25 mouse cellular contexts compared by ENCODE assay signal in the genomic region with DNA sequence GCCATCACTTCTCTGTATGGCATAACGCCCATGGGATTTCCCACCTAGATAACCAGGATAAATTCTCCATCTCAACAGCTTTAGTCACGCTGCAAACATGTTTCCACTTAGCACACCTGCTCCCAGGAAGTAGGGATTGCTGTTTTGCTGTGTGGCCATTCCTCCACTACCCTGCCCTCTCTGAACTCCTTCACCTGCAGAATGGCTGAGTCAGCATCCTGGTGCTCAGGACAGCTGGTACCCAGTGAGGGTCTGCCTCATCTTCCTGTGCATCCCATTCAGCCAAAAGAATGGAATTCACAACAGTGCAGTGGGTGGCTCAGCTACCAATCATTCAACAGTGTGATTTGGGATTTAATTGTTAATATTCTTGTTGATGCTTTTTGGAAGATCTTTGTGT. TPM values are rescaled to one million over a fixed set of nuclear protein-coding genes. Genes with fewer than 3 reads are reported as not detected.
A peak's percentile ranks its signal among the peaks of the same experiment; 100 is the strongest.
DNase-seq lines count a peak whose midpoint lies in the region; ATAC-seq and TF ChIP-seq lines count a peak whose summit lies in the region.
"Had no signal": no experiment of that assay in that cellular context is flagged by ENCODE, and none has a peak within 500 bp of the region (broad histone marks: within the 10 kb centered on the region; RNA-seq: fewer than 3 reads in every experiment).

No protein-coding gene starts in this region.

- ATAC-seq in heart, embryonic 11.5 days (replicated peaks; ENCODE audit: insufficient number of reproducible peaks, low FRiP score, low TSS enrichment) = no peak
- ATAC-seq: activated CD4-positive, CD25-positive, alpha-beta regulatory T cell, adult 4 months; CD4-positive, CD25-positive, alpha-beta regulatory T cell, adult 4 months; Patski had no signal

- H3K4me1 ChIP-seq in heart, embryonic 11.5 days (ENCODE audit: control insufficient read depth, insufficient read depth, low read length) = no peaks in the 10 kb centered on the region
- peaks cover 0 to 5% of the 10 kb centered on the region in 2 experiments; a peak in 1 of 4 replicates for H3K4me1 ChIP-seq in CH12.LX (ENCODE audit: control insufficient read depth in 1 of 2, insufficient read depth in 2 of 2)
- no peaks in the 10 kb centered on the region for H3K4me1 ChIP-seq in ES-E14 (ENCODE audit: control insufficient read depth in 2 of 2, insufficient read depth in 2 of 2, low read length in 2 of 2, poor library complexity in 1 of 2)

- 67% methylated on average over 2 of the region's 2 CpGs for WGBS in heart, embryonic 11.5 days (ENCODE audit: insufficient replicate concordance)

- no peak overlapping the region for H3K4me3 ChIP-seq in heart, embryonic 11.5 days (ENCODE audit: low read depth, low read length)
- no peak overlapping the region for H3K4me3 ChIP-seq in CH12.LX (replicated peaks in 1 of 3; ENCODE audit: low read depth in 2 of 3, low read length in 2 of 3, poor library complexity in 1 of 3)
- no peak overlapping the region for H3K4me3 ChIP-seq in ES-E14 (ENCODE audit: insufficient read depth in 1 of 2, low read depth in 1 of 2, low read length in 2 of 2, poor library complexity in 1 of 2, severe bottlenecking in 1 of 2)

- TF ChIP-seq CTCF in CH12.LX (conservative IDR thresholded peaks at IDR 0.05 in 1 of 2, IDR thresholded peaks at IDR 0.05 in 1 of 2; ENCODE audit: low read depth in 2 of 2, low read length in 2 of 2) = no peak

- no peaks in the 10 kb centered on the region for H3K79me2 ChIP-seq in CH12.LX (replicated peaks; ENCODE audit: control insufficient read depth, extremely low read depth, insufficient read depth, poor library complexity, severe bottlenecking)

- H3K27me3 ChIP-seq in heart, embryonic 11.5 days (ENCODE audit: control insufficient read depth, insufficient read depth, low read length) = no peaks in the 10 kb centered on the region
- peaks cover 56% of the 10 kb centered on the region for H3K27me3 ChIP-seq in CH12.LX (replicated peaks)

- no peaks in the 10 kb centered on the region for H3K9me3 ChIP-seq in heart, embryonic 11.5 days (replicated peaks; ENCODE audit: control insufficient read depth, low read length)
- H3K9me3 ChIP-seq in CH12.LX (replicated peaks; ENCODE audit: low read length) (no peaks in the 10 kb centered on the region), ES-E14 (ENCODE audit: control insufficient read depth, insufficient read depth, low read depth, low read length) (no peaks in the 10 kb centered on the region)
- H3K9me3 ChIP-seq: G1E had no signal

- no peak overlapping the region for H3K9ac ChIP-seq in heart, embryonic 11.5 days (ENCODE audit: low read depth, low read length)
- H3K9ac ChIP-seq in CH12.LX (ENCODE audit: insufficient read depth, low read depth) = no peak overlapping the region
- no peak overlapping the region for H3K9ac ChIP-seq in ES-E14 (ENCODE audit: insufficient read depth, low read depth, low read length, poor library complexity, severe bottlenecking)

- H3K4me2 ChIP-seq in heart, embryonic 11.5 days = no peak overlapping the region
- no peak overlapping the region for H3K4me2 ChIP-seq in CH12.LX (ENCODE audit: insufficient read depth, low read depth, poor library complexity, severe bottlenecking)

- H3K36me3 ChIP-seq in heart, embryonic 11.5 days (ENCODE audit: control insufficient read depth, insufficient read depth, low read length) = no peaks in the 10 kb centered on the region
- H3K36me3 ChIP-seq in CH12.LX (replicated peaks in 1 of 2; ENCODE audit: control insufficient read depth in 1 of 2, insufficient read depth in 1 of 2, low read length in 1 of 2) = no peaks in the 10 kb centered on the region
- H3K36me3 ChIP-seq in ES-E14 (ENCODE audit: control insufficient read depth, insufficient read depth, low read length, poor library complexity, severe bottlenecking) = no peaks in the 10 kb centered on the region
- H3K36me3 ChIP-seq: G1E had no signal

- no peak for TF ChIP-seq EP300 in CH12.LX (IDR thresholded peaks at IDR 0.05; ENCODE audit: low read length)

- TF ChIP-seq RAD21 in CH12.LX (IDR thresholded peaks at IDR 0.05; ENCODE audit: low read depth, low read length) = no peak

- in situ Hi-C loops in CH12.LX (cut with MboI; ENCODE audit: low pct_ligation_motif_present, low pct_unique_long_range_greater_than_20kb, low sequenced_read_pairs) (no loop called here), ES-E14 (cut with MboI; ENCODE audit: low sequenced_read_pairs in 2 of 2, unreplicated experiment in 2 of 2) (no loop called here)

- no peak for TF ChIP-seq POLR2A in CH12.LX (IDR thresholded peaks at IDR 0.05; ENCODE audit: low read depth, low read length)

- dilution Hi-C loops in CH12.LX (cut with MboI; ENCODE audit: extremely low pct_ligation_motif_present, extremely low pct_unique_long_range_greater_than_20kb, low sequenced_read_pairs) = no loop called here

- no peak overlapping the region for H3K27ac ChIP-seq in heart, embryonic 11.5 days (ENCODE audit: low read depth, low read length)
- H3K27ac ChIP-seq in CH12.LX (ENCODE audit: insufficient read depth, low read depth) = no peak overlapping the region
- no peak overlapping the region for H3K27ac ChIP-seq in ES-E14 (ENCODE audit: insufficient read depth, low read depth, low read length, poor library complexity, severe bottlenecking)

- DNase-seq in heart, adult 11 months = peak; percentile 49
- DNase-seq in CH12.LX (ENCODE audit: extremely low read depth) (no peak), ES-E14 (ENCODE audit: low read depth, low spot score) (no peak)
- DNase-seq in frontal cortex, adult 2 months (ENCODE audit: extremely low spot score in 1 of 2, low spot score in 1 of 2) = no peak
- no peak for DNase-seq in right cerebral cortex, postnatal 14 days
- DNase-seq: adrenal gland, adult 2 months; adrenal gland, adult 8-10 months; adrenal gland, postnatal 10 days; adrenal gland, postnatal 14 days; adrenal gland, postnatal 25 days; adrenal gland, postnatal 36 days; B cell, adult 2 months; cerebellum, adult 11 months; cerebellum, adult 11-12 months; cerebellum, adult 18-20 months; cerebellum, adult 2 months; cerebellum, adult 8-10 months had no signal

TF ChIP-seq in CH12.LX, 34 proteins besides CTCF, POLR2A, EP300 and RAD21:
- TF ChIP-seq MYC (IDR thresholded peaks at IDR 0.05; ENCODE audit: low read depth, low read length) = no peak
- TF ChIP-seq USF1 (IDR thresholded peaks at IDR 0.05; ENCODE audit: low read depth, low read length) = no peak
- no peak for TF ChIP-seq ELF1 (IDR thresholded peaks at IDR 0.05; ENCODE audit: low read depth, low read length)
- peak; percentile 61 for TF ChIP-seq MAFK (IDR thresholded peaks at IDR 0.05; ENCODE audit: insufficient replicate concordance, low read length)
- no peak for TF ChIP-seq CHD2 (IDR thresholded peaks at IDR 0.05; ENCODE audit: low read length)
- TF ChIP-seq NRF1 (IDR thresholded peaks at IDR 0.05; ENCODE audit: low read depth, low read length) = no peak
- TF ChIP-seq HCFC1 (IDR thresholded peaks at IDR 0.05; ENCODE audit: low read depth, low read length) = no peak
- TF ChIP-seq ZC3H11A (IDR thresholded peaks at IDR 0.05; ENCODE audit: low read depth, low read length) = no peak

TF ChIP-seq in ES-E14, 5 proteins besides CTCF, POLR2A, EP300 and RAD21:
- no peak for TF ChIP-seq ZNF384 (IDR thresholded peaks at IDR 0.05; ENCODE audit: low read depth, low read length)
- peak; percentile 74 for TF ChIP-seq MAFK (IDR thresholded peaks at IDR 0.05; ENCODE audit: insufficient read depth, low read depth, low read length)

RNA-seq across cellular contexts. Expression of a gene that starts 14.6 kb away (rescaled TPM):
- not detected in 2 replicates for polyA plus RNA-seq in heart, embryonic 11.5 days (2014; fragmentation: Nextera tagmentation; extraction: Ambion mirVana)
- total RNA-seq in CH12.LX (2012; rRNA removed) (0.34 and 0.64 TPM in 2 replicates), CH12.LX (2014; rRNA removed) (0.05 and 0.07 TPM in 2 replicates), ES-E14 (2012; rRNA removed) (0.85 and 1.4 TPM in 2 replicates)
- 0.03 and 0.08 TPM in 2 replicates for polyA plus RNA-seq in CH12.LX (2012; ENCODE audit: insufficient read length, low read depth)
- polyA plus RNA-seq in frontal cortex, adult 2 months (2012; rRNA removed) = 0.02 TPM in 1 of 2 replicates, not detected in the other
- total RNA-seq: adrenal gland, adult 18-20 months; adrenal gland, adult 2 months; adrenal gland, adult 8-10 months; adrenal gland, postnatal 10 days; adrenal gland, postnatal 14 days; adrenal gland, postnatal 25 days; adrenal gland, postnatal 36 days; MEL had no signal
- polyA plus RNA-seq: activated CD4-positive, CD25-positive, alpha-beta regulatory T cell, adult 4 months; adrenal gland, adult 2 months; CD4-positive, CD25-positive, alpha-beta regulatory T cell, adult 4 months; G1E had no signal

RNA-seq across cellular contexts. Expression of a gene that starts 43.6 kb away (rescaled TPM):
- 0.24 TPM in 1 of 2 replicates, not detected in the other for polyA plus RNA-seq in heart, embryonic 11.5 days (2014; fragmentation: Nextera tagmentation; extraction: Ambion mirVana)
- total RNA-seq in CH12.LX (2012; rRNA removed) = not detected in 2 replicates
- total RNA-seq in CH12.LX (2014; rRNA removed) = not detected in 2 replicates
- not detected in 2 replicates for polyA plus RNA-seq in CH12.LX (2012; ENCODE audit: insufficient read length, low read depth)
- total RNA-seq in ES-E14 (2012; rRNA removed) = 0.85 and 1.2 TPM in 2 replicates
- polyA plus RNA-seq in frontal cortex, adult 2 months (2012; rRNA removed) = 0.25 and 0.32 TPM in 2 replicates
- total RNA-seq: adrenal gland, adult 18-20 months; adrenal gland, adult 2 months; adrenal gland, adult 8-10 months; adrenal gland, postnatal 10 days; adrenal gland, postnatal 14 days; adrenal gland, postnatal 25 days; adrenal gland, postnatal 36 days; MEL had no signal
- polyA plus RNA-seq: C2C12; CD4-positive, CD25-positive, alpha-beta regulatory T cell, adult 4 months; G1E had no signal

RNA-seq across cellular contexts. Expression of a gene that starts 54.9 kb away (rescaled TPM):
- polyA plus RNA-seq in heart, embryonic 11.5 days (2014; fragmentation: Nextera tagmentation; extraction: Ambion mirVana) = 23.9 and 32.3 TPM in 2 replicates
- 180 and 214 TPM in 2 replicates for total RNA-seq in CH12.LX (2012; rRNA removed)
- total RNA-seq in CH12.LX (2014; rRNA removed) = 140 and 151 TPM in 2 replicates
- polyA plus RNA-seq in CH12.LX (2012; ENCODE audit: insufficient read length, low read depth) = 426 and 516 TPM in 2 replicates
- 150 and 189 TPM in 2 replicates for total RNA-seq in ES-E14 (2012; rRNA removed)
- 90.7 and 99.6 TPM in 2 replicates for polyA plus RNA-seq in frontal cortex, adult 2 months (2012; rRNA removed)
